Mouse (Mus musculus) liver, embryonic 16.5 days (tissue): ENCODE results near the gene Bdp1. TPM values are rescaled to one million over a fixed set of nuclear protein-coding genes. Genes with fewer than 3 reads are reported as not detected.
A peak's percentile ranks its signal among the peaks of the same experiment; 100 is the strongest.
"Not testable (repeated sequence)": the region's sequence is repeated elsewhere in the genome, so short reads cannot be mapped to it uniquely, and the experiment has no call there.

Experiments used
- ATAC-seq: fragments of 200-750 bp; cut with Nextera tagmentation; 2 replicates; pipeline ENCODE4 v1.8.0; 2017; ENCODE audit warnings: low read depth, mild to moderate bottlenecking, moderate number of reproducible peaks, moderate library complexity
- H3K27ac ChIP-seq: fragments of 300-500 bp; sonication (generic); 2 replicates; pipeline ENCODE4 v1.5.1; 2014; ENCODE audit warnings: mild to moderate bottlenecking, low read length
- H3K27me3 ChIP-seq: fragments of 300-500 bp; sonication (generic); 2 replicates; pipeline ENCODE4 v1.6.1; 2014; ENCODE audit warnings: low read depth, low read length, mixed read lengths; ENCODE audit not compliant: control insufficient read depth, insufficient read depth
- H3K36me3 ChIP-seq: fragments of 300-500 bp; sonication (generic); 2 replicates; pipeline ENCODE4 v1.6.1; 2014; ENCODE audit warnings: mild to moderate bottlenecking; ENCODE audit not compliant: control insufficient read depth, insufficient read depth
- H3K4me1 ChIP-seq: fragments of 300-500 bp; sonication (generic); 2 replicates; pipeline ENCODE4 v1.6.1; 2014; ENCODE audit warnings: low read depth, low read length, mixed read lengths; ENCODE audit not compliant: control insufficient read depth
- H3K4me2 ChIP-seq: fragments of 300-500 bp; sonication (generic); 2 replicates; pipeline ENCODE4 v1.6.1; 2014; ENCODE audit warnings: low read depth, low read length, mixed read lengths
- H3K4me3 ChIP-seq: fragments of 300-500 bp; sonication (generic); 2 replicates; pipeline ENCODE4 v1.5.1; 2014; ENCODE audit warnings: low read depth, mild to moderate bottlenecking, low read length
- H3K9ac ChIP-seq: fragments of 300-500 bp; sonication (generic); 2 replicates; pipeline ENCODE4 v1.6.1; 2014; ENCODE audit warnings: low read depth, low read length
- H3K9me3 ChIP-seq: fragments of 300-500 bp; sonication (generic); replicated peaks from 2 replicates; pipeline ENCODE4 v1.6.1; 2016; ENCODE audit warnings: low read length; ENCODE audit not compliant: control insufficient read depth
- WGBS: fragments of 180-500 bp; shearing (Covaris S2); extraction: QIAGEN DNeasy Blood & Tissue Kit; methylation state at CpG from one replicate; pipeline ENCODE4 v1.1.7; 2014; ENCODE audit not compliant: insufficient replicate concordance; 5-methylcytosine and 5-hydroxymethylcytosine counted together
- polyA plus RNA-seq: library from polyadenylated mRNA; unstranded; fragments of >200 nt; fragmentation: Nextera tagmentation; extraction: Ambion mirVana; gene quantifications from 2 replicates; pipeline ENCODE4 v1.2.1, GENCODE M21; 2015

Bdp1 gene
- polyA plus RNA-seq, 1 experiment from 2014 or later, result 11.0 TPM

DNA sequence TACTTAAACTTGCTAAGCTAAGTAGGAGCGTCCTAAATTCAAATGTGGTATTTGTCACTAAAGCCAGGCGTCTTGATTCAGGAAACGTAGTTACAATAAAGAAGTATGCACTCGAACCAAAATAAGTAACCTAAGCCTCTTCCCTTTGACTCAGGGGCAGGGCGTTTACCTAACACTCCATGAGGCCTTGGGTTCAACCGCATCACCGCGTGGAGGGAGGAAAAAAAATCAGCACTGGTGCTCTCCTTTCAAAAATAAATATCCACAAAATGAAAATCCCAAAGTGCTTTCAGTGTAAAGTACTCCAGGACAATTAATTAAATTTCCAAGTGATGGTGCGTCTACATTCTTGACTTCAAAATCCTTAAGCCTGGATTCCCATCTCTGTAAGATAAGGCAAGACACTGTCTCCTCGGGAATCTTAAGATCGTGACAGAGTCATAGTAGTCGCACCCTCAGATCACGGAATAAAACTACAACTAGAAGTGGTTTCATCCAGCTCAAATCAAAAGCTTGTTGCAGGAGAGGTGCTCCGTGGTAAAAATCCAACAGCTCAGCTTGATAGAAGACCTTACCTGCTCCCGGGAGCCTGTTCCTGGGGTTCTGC is 715 bp downstream of the Bdp1 start:
- H3K4me1 ChIP-seq, result peaks cover 16% of the 10 kb centered on the region
- peak; percentile 17 for ATAC-seq
- H3K27me3 ChIP-seq, result no peaks in the 10 kb centered on the region; the same call in 1 of the 2 replicates
- H3K27ac ChIP-seq, result peak overlapping the region; percentile 55
- H3K4me2 ChIP-seq, result peak overlapping the region; percentile 79
- H3K4me3 ChIP-seq, result peak overlapping the region; percentile 93
- H3K9me3 ChIP-seq, result no peaks in the 10 kb centered on the region
- peak overlapping the region; percentile 92 for H3K9ac ChIP-seq
- no peaks in the 10 kb centered on the region for H3K36me3 ChIP-seq
- 1% methylated on average over 15 of the region's 15 CpGs for WGBS

DNA sequence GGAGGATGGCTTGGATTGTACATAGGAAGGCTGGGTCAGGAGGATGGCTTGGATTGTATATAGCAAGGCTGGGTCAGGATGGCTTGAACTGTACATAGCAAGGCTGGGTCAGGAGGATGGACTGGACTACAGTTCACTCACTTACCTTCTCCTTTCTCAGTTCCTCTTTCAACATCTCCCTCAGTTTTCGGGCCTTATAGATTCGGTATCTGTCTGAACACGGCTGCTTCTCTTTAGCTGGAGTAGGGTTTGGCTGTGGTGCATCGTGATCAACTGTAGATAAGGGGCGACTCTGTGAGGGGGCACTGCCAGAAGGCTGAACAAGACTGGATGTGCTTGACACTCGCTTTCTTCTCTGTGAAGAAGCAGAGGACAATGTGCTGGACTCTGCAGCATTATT is 5.1 kb downstream of the Bdp1 start:
- ATAC-seq, result no peak
- Histone ChIP-seq H3K27me3 (no peaks in the 10 kb centered on the region), H3K4me3 (no peak overlapping the region), H3K4me2 (no peak overlapping the region), H3K27ac (no peak overlapping the region), H3K9ac (no peak overlapping the region), H3K4me1 (peaks cover 7% of the 10 kb centered on the region), H3K36me3 (peaks cover 25% of the 10 kb centered on the region), H3K9me3 (no peaks in the 10 kb centered on the region)
- WGBS, result 19% methylated on average over 6 of the region's 6 CpGs

- H3K4me3 ChIP-seq, result no peak overlapping the region
- no peaks in the 10 kb centered on the region for H3K27me3 ChIP-seq
- no peaks in the 10 kb centered on the region for H3K9me3 ChIP-seq
- H3K27ac ChIP-seq, result no peak overlapping the region
- no peaks in the 10 kb centered on the region for H3K4me1 ChIP-seq
- H3K4me2 ChIP-seq, result no peak overlapping the region
- H3K9ac ChIP-seq, result no peak overlapping the region
- peaks cover 27% of the 10 kb centered on the region for H3K36me3 ChIP-seq
- WGBS, result 73% methylated on average over 8 of the region's 8 CpGs
- ATAC-seq, result no peak
These were observed 32.4 kb downstream of the Bdp1 start for GRCm38 (mm10) chr13:100071473-100071872.

DNA sequence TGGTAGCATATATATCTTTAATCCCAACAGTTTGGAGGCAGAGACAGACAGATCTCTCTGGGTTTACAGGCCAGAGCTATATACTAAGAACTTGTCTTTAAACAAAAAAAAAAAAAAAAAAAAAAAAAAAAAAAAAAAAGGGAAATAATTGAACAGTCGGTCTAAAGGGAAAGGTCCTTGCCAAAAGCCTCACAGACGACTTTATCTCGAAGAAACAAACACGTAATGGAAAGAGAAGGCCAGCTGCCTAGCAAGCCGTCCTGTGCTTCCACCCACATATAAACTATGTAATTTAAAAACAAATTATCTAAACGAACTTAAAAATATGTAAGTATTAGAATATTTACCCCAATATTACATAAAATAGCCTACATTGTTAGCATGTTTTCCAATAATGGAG is 36.0 kb downstream of the Bdp1 start:
- Histone ChIP-seq H3K27ac (no peak overlapping the region), H3K36me3 (peaks cover 37% of the 10 kb centered on the region), H3K4me1 (no peaks in the 10 kb centered on the region), H3K27me3 (no peaks in the 10 kb centered on the region), H3K9me3 (no peaks in the 10 kb centered on the region), H3K9ac (no peak overlapping the region), H3K4me3 (no peak overlapping the region), H3K4me2 (no peak overlapping the region)
- no peak for ATAC-seq
- 68% methylated on average over 6 of the region's 6 CpGs for WGBS

- H3K4me2 ChIP-seq, result no peak overlapping the region
- ATAC-seq, result no peak
- H3K36me3 ChIP-seq, result peaks cover 34% of the 10 kb centered on the region
These were observed 39.9 kb downstream of the Bdp1 start for GRCm38 (mm10) chr13:100063936-100064335.

DNA sequence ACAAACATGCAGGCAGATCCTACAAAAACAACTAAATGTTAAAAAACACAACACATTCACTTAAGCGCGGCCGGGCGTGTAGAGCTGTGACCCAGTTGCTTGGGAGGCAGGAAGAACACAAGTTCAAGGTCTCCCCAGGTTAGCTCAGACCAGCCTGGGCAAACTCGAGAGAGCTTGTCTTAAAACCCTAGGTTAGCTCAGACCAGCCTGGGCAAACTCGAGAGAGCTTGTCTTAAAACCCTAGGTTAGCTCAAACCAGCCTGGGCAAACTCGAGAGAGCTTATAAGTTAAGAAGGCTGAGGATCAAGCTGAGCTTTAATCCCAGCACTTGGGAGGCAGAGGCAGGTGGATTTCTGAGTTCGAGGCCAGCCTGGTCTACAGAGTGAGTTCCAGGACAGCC is 46.1 kb downstream of the Bdp1 start:
- H3K4me1 ChIP-seq, H3K4me2 ChIP-seq, H3K4me3 ChIP-seq, H3K27me3 ChIP-seq, ATAC-seq, H3K9me3 ChIP-seq, H3K9ac ChIP-seq, H3K27ac ChIP-seq: not testable (repeated sequence)
- WGBS, result 87% methylated on average over 8 of the region's 8 CpGs
- peaks cover 47% of the 10 kb centered on the region for H3K36me3 ChIP-seq

More at GRCm38 (mm10) chr13:100063936-100064335, 39.9 kb downstream of the Bdp1 start:
- Histone ChIP-seq H3K4me3 (no peak overlapping the region), H3K9me3 (no peaks in the 10 kb centered on the region), H3K27ac (no peak overlapping the region), H3K9ac (no peak overlapping the region), H3K27me3 (no peaks in the 10 kb centered on the region), H3K4me1 (no peaks in the 10 kb centered on the region)
- WGBS, result 81% methylated on average over 3 of the region's 3 CpGs

DNA sequence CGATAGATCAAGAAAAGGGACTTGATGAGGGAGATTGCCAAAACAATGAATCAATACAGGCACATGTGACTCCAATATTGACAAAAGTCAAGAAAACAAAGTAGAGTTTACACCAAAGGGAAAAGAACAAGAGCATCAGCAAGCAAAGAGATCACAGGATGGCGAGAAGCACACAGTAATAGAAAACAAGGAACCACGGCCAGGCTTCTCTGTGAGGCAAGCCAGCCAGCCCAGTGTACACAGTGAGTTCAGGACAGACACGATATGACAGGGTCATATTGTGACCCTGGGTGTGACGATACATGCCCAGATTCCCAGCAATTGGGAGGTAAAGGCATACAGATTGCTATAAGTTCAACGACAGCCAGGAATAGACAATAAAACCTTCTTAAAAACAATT is 77.9 kb downstream of the Bdp1 start:
- WGBS, result 79% methylated on average over 6 of the region's 6 CpGs
- no peaks in the 10 kb centered on the region for H3K4me1 ChIP-seq
- no peak for ATAC-seq
- no peaks in the 10 kb centered on the region for H3K27me3 ChIP-seq
- no peak overlapping the region for H3K27ac ChIP-seq
- H3K9ac ChIP-seq, result no peak overlapping the region
- no peak overlapping the region for H3K4me2 ChIP-seq
- H3K9me3 ChIP-seq, result no peaks in the 10 kb centered on the region
- peaks cover 32% of the 10 kb centered on the region for H3K36me3 ChIP-seq
- H3K4me3 ChIP-seq, result no peak overlapping the region

DNA sequence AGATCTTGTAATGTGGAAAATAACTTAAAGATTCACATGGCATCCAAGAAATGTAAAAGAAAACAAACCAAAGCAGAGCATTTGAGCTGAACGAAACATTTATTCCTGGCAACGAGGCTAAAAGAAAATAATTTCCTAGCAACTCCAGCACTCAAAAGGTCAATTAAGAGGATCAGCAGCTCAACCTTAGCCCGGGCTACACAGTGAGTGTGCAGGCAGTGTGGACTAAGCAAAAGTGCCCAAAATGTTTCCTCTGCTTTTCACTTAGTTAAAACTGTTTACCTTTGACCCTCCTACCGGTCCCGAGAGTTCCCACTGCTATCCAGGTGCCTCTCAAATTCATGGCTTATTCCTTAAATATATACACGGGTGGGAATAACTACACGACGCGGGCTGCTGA is 87.0 kb downstream of the Bdp1 start:
- Histone ChIP-seq H3K36me3 (no peaks in the 10 kb centered on the region; the same call in 1 of the 2 replicates), H3K27ac (no peak overlapping the region), H3K27me3 (no peaks in the 10 kb centered on the region), H3K4me1 (peaks cover 17% of the 10 kb centered on the region), H3K4me3 (no peak overlapping the region), H3K9me3 (no peaks in the 10 kb centered on the region), H3K9ac (no peak overlapping the region), H3K4me2 (no peak overlapping the region)
- no peak for ATAC-seq
- 82% methylated on average over 9 of the region's 9 CpGs for WGBS

DNA sequence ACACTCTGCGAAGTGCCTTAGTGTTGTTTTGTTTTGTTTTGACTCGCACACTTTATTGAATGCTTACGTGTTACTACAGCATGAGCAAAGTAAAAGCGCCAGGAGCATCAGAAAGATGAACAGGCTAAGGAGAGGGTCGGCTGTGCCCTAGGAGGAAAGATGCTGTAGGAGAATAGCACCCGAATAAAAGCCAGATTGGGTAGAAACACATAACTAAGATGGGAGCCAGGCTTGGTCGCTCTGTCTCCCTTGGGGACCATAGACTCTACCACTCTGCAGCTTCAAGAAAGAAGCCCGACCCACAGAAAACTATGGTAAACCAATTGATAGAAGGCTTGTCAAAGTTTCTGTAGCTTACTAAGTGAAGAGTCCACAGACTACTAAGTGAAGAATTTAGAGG is 87.9 kb downstream of the Bdp1 start:
- H3K27me3 ChIP-seq, result no peaks in the 10 kb centered on the region
- ATAC-seq, result no peak
- H3K4me1 ChIP-seq, result peaks cover 17% of the 10 kb centered on the region
- H3K4me2 ChIP-seq, result peak overlapping the region; percentile 88
- no peaks in the 10 kb centered on the region for H3K9me3 ChIP-seq
- peak overlapping the region; percentile 56 for H3K9ac ChIP-seq
- peak overlapping the region; percentile 27; the same call in 1 of the 2 replicates for H3K27ac ChIP-seq
- no peaks in the 10 kb centered on the region; the same call in 1 of the 2 replicates for H3K36me3 ChIP-seq
- peak overlapping the region; percentile 73 for H3K4me3 ChIP-seq
- WGBS, result 8% methylated on average over 8 of the region's 8 CpGs
